Mouse (Mus musculus): ENCODE data around the gene Ptprs. TPM values are rescaled to one million over a fixed set of nuclear protein-coding genes. Genes with fewer than 3 reads are reported as not detected.

The Ptprs gene
- polyA plus RNA-seq, 1 experiment = 101 TPM

- DNase-seq (ENCODE audit: low read depth) = no peak
Observed at GRCm38 (mm10) chr17:56490438-56491152, 14.3 kb upstream of the Ptprs start.

DNA sequence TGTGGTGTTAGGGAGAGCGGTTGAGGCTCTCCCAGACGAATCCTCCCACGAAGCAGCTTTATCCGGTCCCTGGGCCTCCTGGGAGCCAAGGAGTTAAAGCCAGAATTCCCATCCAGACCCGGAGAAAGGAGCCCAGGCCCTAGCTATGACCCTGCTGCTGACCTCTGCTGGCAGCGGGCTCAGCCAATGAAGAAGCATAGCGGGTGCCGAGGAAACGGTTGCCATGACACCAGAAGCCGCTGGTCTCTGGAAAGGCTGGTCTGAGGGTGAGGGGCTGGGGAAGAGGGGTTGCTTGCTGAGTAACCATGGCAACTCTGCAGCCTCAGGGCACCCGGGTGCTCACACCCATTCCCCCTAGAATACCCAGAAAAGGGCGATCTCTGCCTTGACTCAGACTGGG lies 11.7 kb upstream of the Ptprs start:
- DNase-seq (ENCODE audit: low read depth) = no peak

DNA sequence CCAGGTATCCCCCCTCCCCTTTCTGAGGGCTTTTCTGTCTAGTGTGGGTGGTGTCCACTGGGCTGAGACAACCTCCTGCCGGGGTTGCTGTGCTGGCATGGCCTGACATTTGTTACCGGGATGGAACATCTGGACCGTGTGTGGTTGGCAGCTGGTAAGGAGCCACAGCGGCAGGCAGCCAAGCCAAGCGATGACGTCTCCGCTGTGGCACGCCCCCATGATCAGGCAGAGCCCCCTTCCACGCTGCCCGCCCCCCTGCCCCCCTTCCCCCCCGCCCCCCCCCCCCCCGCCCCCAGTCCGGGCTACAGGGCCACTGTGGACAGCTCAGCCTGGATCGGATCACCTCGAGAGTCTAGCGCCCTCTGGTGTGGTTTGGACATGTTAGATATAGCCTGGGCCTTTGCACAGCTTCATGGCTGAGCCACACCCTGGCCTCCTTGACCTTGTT lies 11.2 kb upstream of the Ptprs start:
- DNase-seq (ENCODE audit: low read depth) = no peak

DNA sequence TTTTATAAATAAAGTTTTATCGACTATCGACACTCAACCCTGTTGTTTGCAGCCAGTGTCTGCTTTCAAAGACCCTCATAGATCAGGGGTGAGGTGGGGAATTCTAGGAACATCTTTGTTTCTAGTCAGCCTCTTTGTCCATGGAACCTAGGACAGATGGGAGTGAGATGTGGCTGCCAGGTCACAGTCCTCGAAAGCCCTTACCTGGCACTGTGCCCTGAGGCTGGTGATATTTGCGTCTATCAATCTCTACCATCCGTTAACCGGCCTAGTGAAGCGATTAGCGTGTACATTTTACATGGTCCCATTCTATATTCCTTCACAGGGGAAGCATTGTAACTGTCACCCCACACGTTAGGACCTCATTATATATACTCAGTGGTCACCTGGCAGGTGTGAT lies 9.6 kb upstream of the Ptprs start:
- DNase-seq (ENCODE audit: low read depth) = no peak

DNA sequence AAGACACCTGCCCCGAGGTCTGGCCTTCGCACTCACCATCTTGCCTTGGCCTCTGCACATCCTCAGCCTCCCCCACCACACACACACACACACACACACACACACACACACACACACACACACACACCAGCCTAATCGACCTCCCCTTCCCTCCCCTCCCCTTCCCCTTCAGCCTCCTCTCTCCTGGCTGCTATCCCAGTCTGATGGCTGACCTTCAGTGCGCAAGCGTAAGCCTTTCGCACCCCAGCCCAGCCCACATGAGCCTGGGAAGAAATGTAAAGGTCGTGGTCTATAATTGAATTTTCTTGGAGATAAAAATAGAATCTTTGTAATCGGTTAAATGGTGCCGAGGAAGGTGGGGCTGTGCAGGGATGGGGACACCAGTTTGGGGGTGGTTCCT lies 8.8 kb upstream of the Ptprs start:
- no peak for DNase-seq (ENCODE audit: low read depth)

GRCm38 (mm10) chr17:56482671-56483070 lies 6.4 kb upstream of the Ptprs start:
- DNase-seq (ENCODE audit: low read depth) = no peak

- no peak for DNase-seq (ENCODE audit: low read depth)
Observed at GRCm38 (mm10) chr17:56479358-56479757, 3.1 kb upstream of the Ptprs start.

DNA sequence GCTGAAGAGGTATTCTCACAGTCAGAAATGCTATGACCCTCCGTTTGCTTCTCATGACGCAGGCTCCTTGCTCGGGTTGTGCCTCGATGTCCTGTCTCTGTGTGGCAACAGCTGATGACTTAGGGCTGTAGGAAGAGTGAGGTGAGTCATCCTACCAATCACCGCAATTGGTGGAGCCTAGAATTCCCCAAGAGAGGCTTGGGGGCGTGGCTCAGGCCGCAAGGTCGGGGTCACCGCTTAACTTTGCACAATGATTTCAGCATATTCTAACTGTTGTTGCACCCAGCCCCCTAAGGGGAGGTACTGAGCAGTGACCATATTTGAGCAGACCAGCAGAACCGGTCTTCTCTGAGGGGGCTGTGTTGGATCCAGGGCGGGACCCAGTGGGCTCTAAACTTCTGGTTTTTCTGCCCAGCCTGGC lies 1.9 kb upstream of the Ptprs start:
- DNase-seq (ENCODE audit: low read depth) = no peak

- no peak for DNase-seq (ENCODE audit: low read depth)
Observed at GRCm38 (mm10) chr17:56477191-56477818, 1.0 kb upstream of the Ptprs start.

DNA sequence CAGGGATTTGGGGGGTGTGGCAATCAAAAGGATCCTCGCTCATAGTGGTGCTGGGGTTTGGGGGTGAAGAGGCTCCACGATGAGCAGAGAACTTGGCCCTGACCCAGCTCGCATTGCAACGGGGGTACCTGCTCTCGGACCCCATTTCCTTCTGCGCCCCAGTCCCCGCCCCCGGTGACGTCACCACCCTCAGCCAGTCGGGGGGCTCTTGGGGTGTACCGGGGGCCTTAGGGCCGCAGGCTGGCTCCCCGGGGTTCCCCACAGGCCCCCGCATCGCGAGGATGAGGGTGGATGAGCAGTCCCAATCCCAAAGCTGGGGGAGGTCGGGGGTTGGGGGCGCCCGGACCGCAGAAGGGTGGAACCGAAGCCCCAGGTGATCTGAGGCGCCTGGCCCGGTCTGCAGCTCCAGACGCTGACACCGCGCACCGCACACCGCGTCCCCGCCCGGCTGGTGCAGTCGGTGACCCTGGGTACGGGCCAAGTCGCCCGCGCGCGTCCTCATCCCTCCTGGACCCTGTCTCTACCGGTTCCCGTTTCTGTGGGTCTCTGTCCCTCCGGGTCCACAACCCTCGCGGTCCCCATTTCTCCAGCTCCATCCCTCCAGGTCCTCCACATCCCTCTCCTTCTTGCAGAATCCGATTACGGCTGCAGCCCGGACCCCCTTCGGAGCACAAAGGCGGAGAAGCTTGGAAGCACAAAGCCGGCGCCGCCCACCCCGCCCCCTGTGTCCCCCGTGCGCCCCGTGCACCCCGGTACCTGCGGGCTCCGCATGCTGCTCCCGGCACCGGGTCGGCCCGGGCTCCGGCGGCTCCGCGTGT lies 490 bp downstream of the Ptprs start:
- DNase-seq (ENCODE audit: low read depth) = no peak

- DNase-seq (ENCODE audit: low read depth) = no peak
Observed at GRCm38 (mm10) chr17:56474831-56475581, 1.3 kb downstream of the Ptprs start.

DNA sequence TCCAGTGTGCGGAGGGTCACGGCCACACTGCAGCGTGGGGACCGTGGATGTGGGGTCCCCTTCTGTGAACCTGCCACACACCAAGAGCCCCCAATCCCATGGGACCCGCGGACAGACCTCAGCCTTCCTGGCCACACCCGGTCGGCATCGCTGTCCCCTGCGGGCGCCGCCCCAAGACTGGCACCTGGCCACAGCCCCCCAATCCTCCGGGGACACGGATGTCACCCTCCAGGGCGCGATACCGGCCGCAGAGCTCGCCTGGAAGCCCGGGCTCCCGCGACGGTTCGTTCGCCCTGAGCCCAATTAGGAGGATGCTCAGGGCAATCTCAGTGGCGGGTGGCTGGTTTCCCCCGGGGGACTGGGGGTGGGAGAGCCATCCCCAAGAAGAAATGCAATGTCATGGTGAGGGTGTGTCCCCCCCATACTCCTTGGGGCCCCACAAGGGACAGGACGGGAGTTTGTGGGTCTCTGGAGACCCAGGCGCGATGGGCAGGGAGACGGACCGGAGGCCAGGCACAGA lies 1.9 kb downstream of the Ptprs start:
- no peak for DNase-seq (ENCODE audit: low read depth)

GRCm38 (mm10) chr17:56473611-56473905 lies 2.7 kb downstream of the Ptprs start:
- DNase-seq (ENCODE audit: low read depth) = no peak

DNA sequence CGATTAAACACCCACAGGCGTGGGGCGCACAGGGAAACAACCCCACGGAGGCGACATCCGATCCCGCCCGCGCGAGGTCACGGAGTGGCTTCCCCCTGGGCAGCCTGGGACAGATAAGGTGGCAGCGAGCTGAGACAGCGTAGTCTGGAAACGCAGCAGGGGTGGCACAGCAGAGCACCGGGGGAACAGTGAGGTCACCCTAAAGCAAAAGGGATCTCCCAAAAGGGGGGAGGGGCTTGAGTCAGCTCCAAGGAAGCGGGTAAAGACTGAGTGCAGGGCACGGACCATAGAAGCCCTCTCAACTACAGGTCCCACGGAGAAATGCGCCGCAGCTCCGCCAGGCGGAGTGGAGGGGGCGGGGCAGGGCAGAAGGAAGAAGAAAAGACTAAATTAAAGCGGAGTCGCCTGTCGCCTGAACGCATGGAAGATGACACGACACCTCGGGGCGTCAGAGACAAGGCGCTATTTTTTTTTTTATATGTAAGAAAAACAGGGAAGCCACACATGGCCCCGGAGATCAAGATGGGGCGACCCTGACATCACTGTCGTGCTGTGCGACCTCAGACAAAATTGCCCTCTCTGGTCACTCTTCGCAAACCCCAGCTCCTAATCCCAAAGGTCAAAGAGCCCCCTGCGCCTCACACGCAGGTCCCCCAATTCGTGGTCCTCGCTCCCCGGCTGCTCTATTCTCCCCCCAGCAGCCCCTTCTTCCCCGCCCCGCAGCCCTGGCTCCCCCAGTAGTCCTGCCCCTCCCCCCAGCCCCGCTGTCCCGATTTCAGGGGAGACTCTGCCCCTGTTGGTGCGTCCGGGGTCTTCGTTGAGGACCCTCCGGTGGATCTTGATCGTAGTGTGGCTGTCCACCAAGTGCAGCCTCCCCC lies 3.3 kb downstream of the Ptprs start:
- no peak for DNase-seq (ENCODE audit: low read depth)

DNA sequence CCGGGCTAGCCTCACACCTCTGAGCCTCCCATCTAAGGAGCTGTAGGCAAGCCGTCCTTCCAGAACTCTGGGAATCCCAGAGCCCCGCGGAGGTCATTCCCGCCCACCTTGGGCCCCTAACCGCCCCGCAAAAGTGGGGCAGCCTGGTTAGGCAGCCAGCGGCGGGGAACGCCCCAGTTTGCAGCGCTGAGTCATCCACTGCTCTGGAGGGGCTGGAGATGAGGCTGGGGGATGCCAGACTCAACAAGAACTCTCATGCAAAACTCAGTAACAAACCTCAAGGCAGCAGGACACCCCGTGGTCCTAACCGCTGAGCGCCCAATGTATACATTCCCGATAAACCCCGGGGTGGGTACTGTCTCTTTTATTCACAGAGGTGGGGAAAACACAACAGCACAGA lies 4.2 kb downstream of the Ptprs start:
- DNase-seq (ENCODE audit: low read depth) = no peak

GRCm38 (mm10) chr17:56471136-56471535 lies 5.1 kb downstream of the Ptprs start:
- no peak for DNase-seq (ENCODE audit: low read depth)

GRCm38 (mm10) chr17:56470571-56470970 lies 5.7 kb downstream of the Ptprs start:
- DNase-seq (ENCODE audit: low read depth) = no peak

DNA sequence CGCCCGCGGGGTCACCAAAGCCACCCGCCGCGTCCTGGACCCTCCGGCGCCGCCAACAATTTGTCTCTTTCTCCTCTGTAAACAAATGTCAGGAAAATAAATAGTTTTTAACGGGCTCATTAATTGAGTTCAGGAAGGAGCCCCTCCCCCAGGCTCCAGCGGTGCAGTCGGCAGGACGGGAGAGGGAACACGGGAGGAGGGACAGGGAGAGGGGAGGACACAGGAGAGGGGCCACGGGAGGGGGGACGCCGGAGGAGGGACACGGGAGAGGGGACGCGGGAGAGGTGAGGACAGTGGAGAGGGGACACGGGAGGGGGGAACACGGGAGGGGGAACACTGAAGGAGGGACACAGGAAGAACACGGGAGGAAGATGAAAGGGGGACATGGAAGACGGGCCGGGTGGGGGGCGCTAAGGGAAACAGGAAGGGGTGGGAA lies 6.3 kb downstream of the Ptprs start:
- DNase-seq (ENCODE audit: low read depth) = no peak

DNA sequence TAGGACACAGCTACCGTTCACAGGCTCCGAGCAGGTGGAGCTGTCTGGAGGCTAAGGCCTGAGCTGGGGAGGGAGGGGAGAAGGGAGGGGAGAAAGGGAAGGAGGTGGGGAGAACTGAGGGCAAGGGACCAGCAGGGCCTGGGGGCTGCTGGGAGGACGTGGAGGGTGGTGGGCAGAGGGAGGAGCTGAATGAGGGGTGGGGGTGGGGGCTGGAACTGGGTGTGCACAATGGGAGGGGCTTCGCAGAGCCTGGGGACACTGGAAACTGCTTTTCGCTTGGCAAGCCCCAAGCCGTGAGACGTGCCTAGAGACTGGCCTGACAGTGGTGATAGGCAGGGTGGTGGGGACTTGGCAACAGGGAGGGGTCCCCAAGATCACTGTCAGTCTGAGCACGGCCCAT lies 7.0 kb downstream of the Ptprs start:
- no peak for DNase-seq (ENCODE audit: low read depth)

DNA sequence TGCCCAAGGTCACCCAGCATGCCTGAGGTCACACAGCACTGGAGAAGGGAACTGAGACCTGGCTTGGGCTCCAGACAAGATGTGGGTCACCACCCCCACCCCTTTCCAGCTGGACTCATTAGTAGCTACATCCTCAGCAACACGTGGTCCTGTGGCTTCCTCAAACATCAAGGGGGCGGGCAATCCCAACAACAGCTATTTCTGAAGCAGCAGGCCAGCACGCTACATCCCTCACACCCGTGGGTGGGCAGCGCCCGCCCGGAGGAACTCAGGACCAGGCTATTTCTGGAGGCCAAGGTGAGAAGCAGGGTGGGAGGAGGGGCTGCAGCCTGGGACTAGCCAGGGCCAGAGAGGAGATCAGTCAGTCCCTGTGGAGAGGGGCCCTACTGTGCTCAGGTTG lies 7.4 kb downstream of the Ptprs start:
- DNase-seq (ENCODE audit: low read depth) = no peak

DNA sequence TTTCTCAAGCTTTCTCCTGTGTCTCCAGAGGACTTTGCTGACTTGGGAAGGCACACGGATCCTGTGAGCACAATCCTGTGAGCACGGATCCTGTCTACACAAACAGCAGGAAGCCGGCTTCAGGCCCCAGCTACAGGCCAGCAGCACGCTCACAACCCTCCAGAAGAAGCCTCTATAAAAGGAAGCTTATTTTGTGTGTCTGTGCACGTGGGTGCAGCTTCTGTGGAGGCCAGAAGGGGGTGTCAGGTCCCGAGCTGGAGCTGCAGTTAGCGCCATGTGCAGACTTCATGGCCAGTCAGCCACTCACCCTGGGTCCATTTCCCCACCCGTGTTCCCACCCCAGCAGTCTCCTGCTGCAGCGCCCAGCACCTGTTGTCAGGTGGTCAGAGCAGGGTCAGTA lies 7.9 kb downstream of the Ptprs start:
- DNase-seq (ENCODE audit: low read depth) = no peak
